8 mouse cellular contexts compared by ENCODE assay signal in the genomic region with DNA sequence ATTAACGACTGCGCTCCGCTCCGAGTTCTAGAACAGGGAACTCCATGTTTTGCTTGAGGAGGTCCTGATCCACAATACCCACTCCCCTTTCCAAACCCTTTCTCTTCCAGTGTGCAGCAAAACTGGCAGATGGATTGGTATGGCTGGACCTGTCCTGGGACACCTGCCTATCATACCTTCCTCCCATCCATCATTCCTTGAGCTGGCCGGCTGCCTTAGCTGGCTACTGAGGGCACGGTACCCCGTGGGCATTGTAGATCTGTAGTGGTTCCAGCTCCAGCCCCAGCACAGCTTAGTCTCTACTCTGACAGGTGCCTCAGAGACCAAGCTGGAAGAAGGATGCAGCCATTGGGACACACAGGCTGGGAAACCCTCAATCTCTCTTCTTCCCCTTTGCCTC. TPM values are rescaled to one million over a fixed set of nuclear protein-coding genes. Genes with fewer than 3 reads are reported as not detected.
DNase-seq lines count a peak whose midpoint lies in the region; ATAC-seq lines count a peak whose summit lies in the region.
"Had no signal": no experiment of that assay in that cellular context is flagged by ENCODE, and none has a peak within 500 bp of the region (broad histone marks: within the 10 kb centered on the region; RNA-seq: fewer than 3 reads in every experiment).

No protein-coding gene starts in this region.

- no peaks in the 10 kb centered on the region for H3K9me3 ChIP-seq in lung, embryonic 15.5 days
- H3K9me3 ChIP-seq in forebrain, embryonic 16.5 days (ENCODE audit: control insufficient read depth, low read length), result no peaks in the 10 kb centered on the region
- no peaks in the 10 kb centered on the region for H3K9me3 ChIP-seq in limb, embryonic 13.5 days
- H3K9me3 ChIP-seq in stomach, embryonic 16.5 days (replicated peaks; ENCODE audit: control insufficient read depth, low read length), result no peaks in the 10 kb centered on the region

- ATAC-seq in lung, embryonic 15.5 days (ENCODE audit: borderline replicate concordance, extremely low read depth, low FRiP score, low TSS enrichment), result no peak
- no peak for ATAC-seq in forebrain, embryonic 16.5 days
- ATAC-seq in limb, embryonic 13.5 days (ENCODE audit: low FRiP score, low read depth), result no peak
- no peak for ATAC-seq in stomach, embryonic 16.5 days (ENCODE audit: insufficient read depth, low FRiP score)

- H3K27me3 ChIP-seq in lung, embryonic 15.5 days, result peaks cover 24% of the 10 kb centered on the region
- peaks cover 5% of the 10 kb centered on the region for H3K27me3 ChIP-seq in forebrain, embryonic 16.5 days (replicated peaks; ENCODE audit: control insufficient read depth, insufficient read depth, low read length)
- peaks cover 16% of the 10 kb centered on the region for H3K27me3 ChIP-seq in limb, embryonic 13.5 days
- peaks cover 2% of the 10 kb centered on the region; the same call in 1 of the 2 replicates for H3K27me3 ChIP-seq in stomach, embryonic 16.5 days (ENCODE audit: control insufficient read depth, insufficient read depth, low read length)

- peak overlapping the region; percentile 89 for H3K27ac ChIP-seq in lung, embryonic 15.5 days
- no peak overlapping the region for H3K27ac ChIP-seq in forebrain, embryonic 16.5 days (ENCODE audit: low read length)
- H3K27ac ChIP-seq in limb, embryonic 13.5 days, result peak overlapping the region; percentile 85; the same call in 1 of the 2 replicates
- no peak overlapping the region for H3K27ac ChIP-seq in stomach, embryonic 16.5 days (ENCODE audit: low read length)

- H3K4me2 ChIP-seq in lung, embryonic 15.5 days, result peak overlapping the region; percentile 98
- peak overlapping the region; percentile 75 for H3K4me2 ChIP-seq in forebrain, embryonic 16.5 days (ENCODE audit: low read length)
- H3K4me2 ChIP-seq in limb, embryonic 13.5 days (replicated peaks), result peak overlapping the region; percentile 89
- peak overlapping the region; percentile 99 for H3K4me2 ChIP-seq in stomach, embryonic 16.5 days (ENCODE audit: low read depth, low read length)

- WGBS in lung, embryonic 15.5 days, result 19% methylated on average over 7 of the region's 7 CpGs
- WGBS in forebrain, embryonic 16.5 days, result 25% methylated on average over 7 of the region's 7 CpGs
- WGBS in limb, embryonic 13.5 days, result 16% methylated on average over 7 of the region's 7 CpGs
- 19% methylated on average over 7 of the region's 7 CpGs for WGBS in stomach, embryonic 16.5 days

- peaks cover 44% of the 10 kb centered on the region for H3K4me1 ChIP-seq in lung, embryonic 15.5 days
- peaks cover 41% of the 10 kb centered on the region for H3K4me1 ChIP-seq in forebrain, embryonic 16.5 days (replicated peaks; ENCODE audit: control insufficient read depth, insufficient read depth, low read length)
- peaks cover 51% of the 10 kb centered on the region for H3K4me1 ChIP-seq in limb, embryonic 13.5 days
- peaks cover 28% of the 10 kb centered on the region for H3K4me1 ChIP-seq in stomach, embryonic 16.5 days (ENCODE audit: control insufficient read depth, insufficient read depth, low read length)

- H3K9ac ChIP-seq in lung, embryonic 15.5 days, result peak overlapping the region; percentile 87
- H3K9ac ChIP-seq in forebrain, embryonic 16.5 days (replicated peaks; ENCODE audit: low read depth, low read length), result peak overlapping the region; percentile 72
- peak overlapping the region; percentile 96 for H3K9ac ChIP-seq in limb, embryonic 13.5 days
- peak overlapping the region; percentile 90 for H3K9ac ChIP-seq in stomach, embryonic 16.5 days (ENCODE audit: low read length)

- H3K4me3 ChIP-seq in lung, embryonic 15.5 days, result peak overlapping the region; percentile 67
- H3K4me3 ChIP-seq in forebrain, embryonic 16.5 days (replicated peaks; ENCODE audit: low read length), result peak overlapping the region; percentile 48
- peak overlapping the region; percentile 71 for H3K4me3 ChIP-seq in limb, embryonic 13.5 days
- peak overlapping the region; percentile 68 for H3K4me3 ChIP-seq in stomach, embryonic 16.5 days (replicated peaks; ENCODE audit: low read length)

- H3K36me3 ChIP-seq in lung, embryonic 15.5 days, result peaks cover 18% of the 10 kb centered on the region; the same call in 1 of the 2 replicates
- no peaks in the 10 kb centered on the region for H3K36me3 ChIP-seq in forebrain, embryonic 16.5 days (ENCODE audit: control insufficient read depth, insufficient read depth)
- H3K36me3 ChIP-seq in limb, embryonic 13.5 days, result peaks cover 22% of the 10 kb centered on the region
- no peaks in the 10 kb centered on the region for H3K36me3 ChIP-seq in stomach, embryonic 16.5 days (ENCODE audit: control insufficient read depth, insufficient read depth, low read length)

- no peak for DNase-seq in lung, postnatal 10 days
- DNase-seq in layer of hippocampus, adult 9-10 months (ENCODE audit: low spot score), result no peak
- no peak for DNase-seq in cerebellum, adult 9-10 months
- DNase-seq: cerebellum, adult 11 months had no signal

RNA-seq across cellular contexts. Expression of a gene that starts 1.6 kb away (rescaled TPM):
- 51.1 and 55.3 TPM in 2 replicates for polyA plus RNA-seq in lung, embryonic 15.5 days (2015; fragmentation: Nextera tagmentation; extraction: Ambion mirVana)
- 21.8 and 30.7 TPM in 2 replicates for polyA plus RNA-seq in forebrain, embryonic 16.5 days (2015; fragmentation: Nextera tagmentation; extraction: Ambion mirVana)
- polyA plus RNA-seq in limb, embryonic 13.5 days (2015; fragmentation: Nextera tagmentation; extraction: Ambion mirVana), result 9.8 and 11.5 TPM in 2 replicates
- polyA plus RNA-seq in stomach, embryonic 16.5 days (2015; fragmentation: Nextera tagmentation; extraction: Ambion mirVana), result 83.6 and 97.1 TPM in 2 replicates

RNA-seq across cellular contexts. Expression of a gene that starts 5.0 kb away (rescaled TPM):
- polyA plus RNA-seq in lung, embryonic 15.5 days (2015; fragmentation: Nextera tagmentation; extraction: Ambion mirVana), result 75.9 and 83.4 TPM in 2 replicates
- polyA plus RNA-seq in forebrain, embryonic 16.5 days (2015; fragmentation: Nextera tagmentation; extraction: Ambion mirVana), result 22.2 and 24.3 TPM in 2 replicates
- 194 and 198 TPM in 2 replicates for polyA plus RNA-seq in limb, embryonic 13.5 days (2015; fragmentation: Nextera tagmentation; extraction: Ambion mirVana)
- 33.8 and 39.1 TPM in 2 replicates for polyA plus RNA-seq in stomach, embryonic 16.5 days (2015; fragmentation: Nextera tagmentation; extraction: Ambion mirVana)

RNA-seq across cellular contexts. Expression of a gene that starts 9.2 kb away (rescaled TPM):
- 0.42 and 0.59 TPM in 2 replicates for polyA plus RNA-seq in lung, embryonic 15.5 days (2015; fragmentation: Nextera tagmentation; extraction: Ambion mirVana)
- polyA plus RNA-seq in forebrain, embryonic 16.5 days (2015; fragmentation: Nextera tagmentation; extraction: Ambion mirVana), result 0.20 TPM in 1 of 2 replicates, not detected in the other
- 0.15 TPM in 1 of 2 replicates, not detected in the other for polyA plus RNA-seq in limb, embryonic 13.5 days (2015; fragmentation: Nextera tagmentation; extraction: Ambion mirVana)
- polyA plus RNA-seq in stomach, embryonic 16.5 days (2015; fragmentation: Nextera tagmentation; extraction: Ambion mirVana), result 0.75 and 1.0 TPM in 2 replicates

RNA-seq across cellular contexts. Expression of a gene that starts 9.9 kb away (rescaled TPM):
- 205 and 213 TPM in 2 replicates for polyA plus RNA-seq in lung, embryonic 15.5 days (2015; fragmentation: Nextera tagmentation; extraction: Ambion mirVana)
- 325 and 342 TPM in 2 replicates for polyA plus RNA-seq in forebrain, embryonic 16.5 days (2015; fragmentation: Nextera tagmentation; extraction: Ambion mirVana)
- 247 and 248 TPM in 2 replicates for polyA plus RNA-seq in limb, embryonic 13.5 days (2015; fragmentation: Nextera tagmentation; extraction: Ambion mirVana)
- polyA plus RNA-seq in stomach, embryonic 16.5 days (2015; fragmentation: Nextera tagmentation; extraction: Ambion mirVana), result 159 and 162 TPM in 2 replicates

RNA-seq across cellular contexts. Expression of a gene that starts 11.5 kb away (rescaled TPM):
- 0.55 and 0.95 TPM in 2 replicates for polyA plus RNA-seq in lung, embryonic 15.5 days (2015; fragmentation: Nextera tagmentation; extraction: Ambion mirVana)
- polyA plus RNA-seq in forebrain, embryonic 16.5 days (2015; fragmentation: Nextera tagmentation; extraction: Ambion mirVana), result 0.48 TPM in 1 of 2 replicates, not detected in the other
- polyA plus RNA-seq in limb, embryonic 13.5 days (2015; fragmentation: Nextera tagmentation; extraction: Ambion mirVana), result 0.33 and 0.66 TPM in 2 replicates
- 1.9 and 2.1 TPM in 2 replicates for polyA plus RNA-seq in stomach, embryonic 16.5 days (2015; fragmentation: Nextera tagmentation; extraction: Ambion mirVana)

Comparison
In these comparisons a context has a peak if more than half of its experiments do, and no peak if none do; other contexts are left out.
1. H3K27ac ChIP-seq: peak in lung, embryonic 15.5 days (single experiment) and limb, embryonic 13.5 days (single experiment); none in forebrain, embryonic 16.5 days (single experiment) and stomach, embryonic 16.5 days (single experiment).
2. Peak in every context shown above with its lines, with median percentiles within 50 percentile points of each other: H3K4me2 ChIP-seq, H3K4me3 ChIP-seq and H3K9ac ChIP-seq.